Mouse (Mus musculus): Measurements from ENCODE around the gene Runx1. TPM values are rescaled to one million over a fixed set of nuclear protein-coding genes. Genes with fewer than 3 reads are reported as not detected.

Gene Runx1
- total and polyA plus RNA-seq, 2 experiments from 2014 or later = 1.3 to 2.2 TPM

DNA sequence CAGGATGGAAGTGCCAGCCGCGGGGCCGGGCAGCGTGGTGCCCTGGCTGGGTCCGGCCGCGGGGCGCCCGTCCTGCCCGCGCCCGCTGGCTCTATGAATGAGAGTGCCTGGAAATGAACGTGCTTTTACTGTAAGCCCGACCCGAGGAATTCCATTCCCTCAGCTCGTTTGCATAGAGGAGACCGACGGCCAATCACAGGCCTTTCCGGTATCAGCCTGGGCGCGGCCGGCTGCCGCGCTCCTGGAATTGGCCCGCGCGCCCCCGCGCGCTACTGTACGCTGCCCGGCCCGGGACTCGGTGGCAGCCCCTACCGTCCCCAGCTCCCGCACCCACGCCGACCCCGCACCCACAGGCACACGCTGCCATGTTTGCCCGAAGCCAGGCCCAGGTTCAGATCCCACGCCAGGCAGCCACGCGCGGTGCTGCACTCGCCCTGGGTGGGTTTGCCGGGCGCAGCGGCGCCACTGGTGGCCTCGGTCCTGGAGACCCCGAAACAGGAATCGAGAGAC, 128.7 kb downstream of the Runx1 start:
- no peak overlapping the region for H3K9ac ChIP-seq (replicated peaks; ENCODE audit: low read length)
- H3K4me2 ChIP-seq (ENCODE audit: low read depth, low read length) = peak overlapping the region; percentile 74
- TF ChIP-seq CTCF (IDR thresholded peaks at IDR 0.05; ENCODE audit: low read depth) = 0 out of 2 replicates have a peak, but pooled peaks have one; percentile 1
- peaks cover 86% of the 10 kb centered on the region for H3K27me3 ChIP-seq (ENCODE audit: insufficient read depth, low read length)
- no peak overlapping the region for H3K27ac ChIP-seq
- ATAC-seq = peak; percentile 67
- WGBS = under 1% methylated on average over 53 of the region's 53 CpGs
- H3K9me3 ChIP-seq (ENCODE audit: low read length) = no peaks in the 10 kb centered on the region
- H3K4me3 ChIP-seq (ENCODE audit: low read length) = peak overlapping the region; percentile 43
- H3K36me3 ChIP-seq (ENCODE audit: insufficient read depth, low read length) = no peaks in the 10 kb centered on the region
- H3K4me1 ChIP-seq (ENCODE audit: insufficient read depth, low read length) = peaks cover 14% of the 10 kb centered on the region
- DNase-seq (ENCODE audit: low spot score) = peak; percentile 68

GRCm38 (mm10) chr16:92696411-92697015, 129.4 kb downstream of the Runx1 start:
- TF ChIP-seq CTCF (IDR thresholded peaks at IDR 0.05; ENCODE audit: low read depth) = no peak
- 2% methylated on average over 24 of the region's 24 CpGs for WGBS
- Histone ChIP-seq H3K4me1 (ENCODE audit: insufficient read depth, low read length) (peaks cover 14% of the 10 kb centered on the region), H3K4me3 (ENCODE audit: low read length) (peak overlapping the region; percentile 14), H3K27ac (no peak overlapping the region), H3K27me3 (ENCODE audit: insufficient read depth, low read length) (peaks cover 87% of the 10 kb centered on the region), H3K4me2 (ENCODE audit: low read depth, low read length) (peak overlapping the region; percentile 74), H3K9me3 (ENCODE audit: low read length) (no peaks in the 10 kb centered on the region), H3K36me3 (ENCODE audit: insufficient read depth, low read length) (no peaks in the 10 kb centered on the region), H3K9ac (replicated peaks; ENCODE audit: low read length) (no peak overlapping the region)
- DNase-seq (ENCODE audit: low spot score) (no peak), ATAC-seq (no peak)

DNA sequence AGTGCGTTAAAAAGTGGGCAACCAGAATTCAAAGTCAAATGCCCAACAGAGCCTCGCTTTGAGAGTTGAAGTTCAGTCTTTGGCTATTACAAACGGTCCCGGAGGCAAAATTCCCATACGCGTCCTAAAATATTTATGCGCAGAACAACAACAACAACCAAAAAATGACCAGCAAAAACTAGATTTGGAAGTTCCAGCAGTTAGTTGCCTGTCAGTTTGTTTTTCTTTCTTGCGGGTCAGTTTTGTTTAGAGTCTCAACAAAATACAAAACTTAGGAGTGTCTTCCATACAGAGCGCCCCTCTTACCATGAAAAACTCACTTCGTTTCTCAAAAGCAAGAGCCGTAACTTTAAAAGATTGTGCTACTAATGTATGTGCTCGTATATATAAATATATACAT, 130.0 kb downstream of the Runx1 start:
- H3K4me3 ChIP-seq (ENCODE audit: low read length) = peak overlapping the region; percentile 23; the same call in 1 of the 2 replicates
- ATAC-seq (no peak), DNase-seq (ENCODE audit: low spot score) (no peak)
- H3K36me3 ChIP-seq (ENCODE audit: insufficient read depth, low read length) = no peaks in the 10 kb centered on the region
- no peaks in the 10 kb centered on the region for H3K9me3 ChIP-seq (ENCODE audit: low read length)
- no peak overlapping the region for H3K27ac ChIP-seq
- no peak overlapping the region for H3K9ac ChIP-seq (replicated peaks; ENCODE audit: low read length)
- H3K4me2 ChIP-seq (ENCODE audit: low read depth, low read length) = 0 out of 2 replicates have a peak overlapping the region, but pooled peaks have one; percentile 31
- no peak for TF ChIP-seq CTCF (IDR thresholded peaks at IDR 0.05; ENCODE audit: low read depth)
- WGBS = 9% methylated on average over 12 of the region's 12 CpGs
- peaks cover 14% of the 10 kb centered on the region for H3K4me1 ChIP-seq (ENCODE audit: insufficient read depth, low read length)
- H3K27me3 ChIP-seq (ENCODE audit: insufficient read depth, low read length) = peaks cover 88% of the 10 kb centered on the region

DNA sequence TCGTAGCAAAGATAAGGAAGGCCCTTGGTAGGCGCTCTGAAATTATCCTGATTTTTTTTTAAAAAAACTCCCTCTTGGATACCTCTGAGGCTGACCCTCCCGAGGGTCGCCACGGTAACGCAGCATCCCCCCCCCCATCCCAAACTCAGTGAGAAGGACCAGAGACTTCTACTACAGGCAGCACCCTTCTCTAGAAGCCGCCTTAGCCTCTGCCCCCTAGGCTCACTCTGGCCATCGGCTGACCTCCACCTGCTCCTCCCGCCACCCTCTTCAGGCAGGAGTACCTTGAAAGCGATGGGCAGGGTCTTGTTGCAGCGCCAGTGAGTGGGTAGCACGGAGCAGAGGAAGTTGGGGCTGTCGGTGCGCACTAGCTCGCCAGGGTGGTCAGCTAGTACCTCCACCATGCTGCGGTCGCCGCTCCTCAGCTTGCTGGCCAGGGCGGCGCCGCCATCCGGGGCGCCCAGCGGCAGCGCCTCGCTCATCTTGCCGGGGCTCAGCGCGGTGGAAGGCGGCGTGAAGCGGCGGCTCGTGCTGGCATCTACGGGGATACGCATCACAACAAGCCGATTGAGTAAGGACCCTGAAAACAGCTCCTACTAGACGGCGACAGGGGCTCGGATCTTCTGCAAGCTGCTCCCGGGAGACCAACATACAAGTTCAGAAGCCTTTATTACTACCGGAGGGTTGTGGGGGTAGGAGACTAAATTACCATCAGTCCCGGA, 130.6 kb downstream of the Runx1 start:
- H3K36me3 ChIP-seq (ENCODE audit: insufficient read depth, low read length) = no peaks in the 10 kb centered on the region
- H3K9ac ChIP-seq (replicated peaks; ENCODE audit: low read length) = no peak overlapping the region
- DNase-seq (ENCODE audit: low spot score) (no peak), ATAC-seq (no peak)
- no peaks in the 10 kb centered on the region for H3K9me3 ChIP-seq (ENCODE audit: low read length)
- TF ChIP-seq CTCF (IDR thresholded peaks at IDR 0.05; ENCODE audit: low read depth) = no peak
- H3K4me3 ChIP-seq (ENCODE audit: low read length) = peak overlapping the region; percentile 23
- WGBS = under 1% methylated on average over 42 of the region's 43 CpGs
- peak overlapping the region; percentile 31 for H3K4me2 ChIP-seq (ENCODE audit: low read depth, low read length)
- peaks cover 81% of the 10 kb centered on the region for H3K27me3 ChIP-seq (ENCODE audit: insufficient read depth, low read length)
- H3K27ac ChIP-seq = no peak overlapping the region
- peaks cover 14% of the 10 kb centered on the region for H3K4me1 ChIP-seq (ENCODE audit: insufficient read depth, low read length)

DNA sequence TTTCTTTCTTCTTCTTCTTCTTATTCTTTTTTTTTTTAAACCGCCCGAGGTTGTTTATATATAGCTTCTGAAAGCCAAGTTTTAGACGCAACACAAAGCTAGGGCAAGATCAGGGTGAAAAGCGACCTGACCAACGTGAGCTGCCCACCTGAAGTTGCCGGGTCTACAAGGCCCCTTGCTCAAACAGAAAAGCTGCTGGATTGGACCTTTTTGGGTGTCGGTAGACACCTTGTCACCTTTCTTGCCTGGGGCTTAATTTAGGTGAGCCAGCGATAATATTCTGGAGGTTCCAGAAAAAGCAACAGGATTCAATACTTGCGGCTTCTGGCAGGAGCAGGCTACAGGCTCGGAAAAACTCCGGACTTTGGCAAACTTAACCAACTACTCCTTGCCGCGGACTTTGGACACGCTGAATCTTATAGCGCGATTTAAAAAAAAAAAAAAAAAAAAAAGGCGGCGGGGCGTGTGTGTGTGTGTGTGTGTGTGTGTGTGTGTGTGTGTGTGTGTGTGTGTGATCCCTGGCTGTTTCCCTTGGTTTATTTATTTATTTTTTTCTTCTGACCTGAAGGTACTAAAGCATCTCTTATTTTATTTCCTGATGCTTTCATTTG, 131.3 kb downstream of the Runx1 start:
- H3K4me3 ChIP-seq (ENCODE audit: low read length) = peak overlapping the region; percentile 23
- WGBS = 3% methylated on average over 19 of the region's 19 CpGs
- no peak overlapping the region for H3K9ac ChIP-seq (replicated peaks; ENCODE audit: low read length)

DNA sequence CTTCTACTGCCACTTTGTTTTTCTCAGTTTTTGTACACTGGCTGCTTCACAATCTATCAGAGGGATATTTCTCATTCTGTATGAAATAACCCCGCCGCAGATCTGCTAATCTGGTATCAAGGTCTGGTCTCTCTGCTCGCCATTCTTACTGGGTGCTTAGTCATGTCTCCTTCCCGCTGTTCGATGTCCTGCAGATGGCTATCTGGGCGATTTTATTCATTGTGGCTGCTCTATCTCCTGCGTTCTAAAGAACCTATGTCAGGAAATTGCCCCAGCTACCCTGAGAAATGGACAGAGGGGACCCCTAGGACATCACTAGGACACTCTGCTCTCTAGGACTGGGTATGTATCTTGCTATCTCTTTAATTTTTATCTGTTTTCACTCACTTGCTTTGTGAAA, 135.2 kb downstream of the Runx1 start:
- DNase-seq (ENCODE audit: low spot score) (no peak), ATAC-seq (no peak)
- no peak overlapping the region for H3K27ac ChIP-seq
- no peak overlapping the region for H3K9ac ChIP-seq (replicated peaks; ENCODE audit: low read length)
- no peak overlapping the region for H3K4me3 ChIP-seq (ENCODE audit: low read length)
- no peaks in the 10 kb centered on the region for H3K9me3 ChIP-seq (ENCODE audit: low read length)
- no peak for TF ChIP-seq CTCF (IDR thresholded peaks at IDR 0.05; ENCODE audit: low read depth)
- 82% methylated on average over 7 of the region's 7 CpGs for WGBS
- H3K4me1 ChIP-seq (ENCODE audit: insufficient read depth, low read length) = peaks cover 4% of the 10 kb centered on the region; the same call in 1 of the 2 replicates
- H3K36me3 ChIP-seq (ENCODE audit: insufficient read depth, low read length) = no peaks in the 10 kb centered on the region
- H3K4me2 ChIP-seq (ENCODE audit: low read depth, low read length) = no peak overlapping the region
- H3K27me3 ChIP-seq (ENCODE audit: insufficient read depth, low read length) = peaks cover 40% of the 10 kb centered on the region

More for the DNA sequence above, 131.3 kb downstream of the Runx1 start:
- Histone ChIP-seq H3K4me2 (ENCODE audit: low read depth, low read length) (no peak overlapping the region), H3K9me3 (ENCODE audit: low read length) (no peaks in the 10 kb centered on the region), H3K27me3 (ENCODE audit: insufficient read depth, low read length) (peaks cover 74% of the 10 kb centered on the region), H3K27ac (no peak overlapping the region), H3K36me3 (ENCODE audit: insufficient read depth, low read length) (no peaks in the 10 kb centered on the region), H3K4me1 (ENCODE audit: insufficient read depth, low read length) (peaks cover 14% of the 10 kb centered on the region)
- no peak for TF ChIP-seq CTCF (IDR thresholded peaks at IDR 0.05; ENCODE audit: low read depth)
- DNase-seq (ENCODE audit: low spot score) (no peak), ATAC-seq (no peak)
